Mouse (Mus musculus) spleen, adult 2 months (tissue): ENCODE measurements around the gene Galnt6.

Source experiments
- CTCF ChIP-seq: fragments of 200-500 bp; IDR thresholded peaks from 2 replicates; pipeline ENCODE4 v1.5.1; 2011; ENCODE audit warnings: mild to moderate bottlenecking, inconsistent platforms; ENCODE audit not compliant: insufficient read depth, insufficient read length, insufficient replicate concordance; ENCODE audit errors: extremely low read depth
- POLR2A ChIP-seq: fragments of 200-500 bp; IDR thresholded peaks from 2 replicates; pipeline ENCODE4 v1.6.1; 2011; ENCODE audit warnings: low read depth, low read length, inconsistent platforms

- TF ChIP-seq CTCF (no peak), POLR2A (no peak)
These were observed 35.2 kb upstream of the Galnt6 start for GRCm38 (mm10) chr15:100764163-100764951.
